Mouse (Mus musculus): ENCODE data around the gene Sh3rf1.

The Sh3rf1 gene

GRCm38 (mm10) chr8:61223283-61223682 is 389 bp upstream of the Sh3rf1 start:
- DNase-seq (ENCODE audit: low spot score), result no peak

GRCm38 (mm10) chr8:61224380-61225092 is 864 bp downstream of the Sh3rf1 start:
- peak; percentile 75 for DNase-seq (ENCODE audit: low spot score)

GRCm38 (mm10) chr8:61225581-61226395 is 2.1 kb downstream of the Sh3rf1 start:
- DNase-seq (ENCODE audit: low spot score), result peak; percentile 45

GRCm38 (mm10) chr8:61226632-61227031 is 3.0 kb downstream of the Sh3rf1 start:
- DNase-seq (ENCODE audit: low spot score), result no peak

- DNase-seq (ENCODE audit: low spot score), result no peak
Measured at GRCm38 (mm10) chr8:61228678-61229077, 5.0 kb downstream of the Sh3rf1 start.

GRCm38 (mm10) chr8:61229511-61230195 is 6.0 kb downstream of the Sh3rf1 start:
- no peak for DNase-seq (ENCODE audit: low spot score)

GRCm38 (mm10) chr8:61230881-61231755 is 7.4 kb downstream of the Sh3rf1 start:
- no peak for DNase-seq (ENCODE audit: low spot score)

GRCm38 (mm10) chr8:61235499-61235898 is 11.8 kb downstream of the Sh3rf1 start:
- DNase-seq (ENCODE audit: low spot score), result no peak

GRCm38 (mm10) chr8:61236506-61237268 is 13.0 kb downstream of the Sh3rf1 start:
- DNase-seq (ENCODE audit: low spot score), result no peak

GRCm38 (mm10) chr8:61239576-61239975 is 15.9 kb downstream of the Sh3rf1 start:
- DNase-seq (ENCODE audit: low spot score), result no peak

- DNase-seq (ENCODE audit: low spot score), result no peak
Measured at GRCm38 (mm10) chr8:61241229-61241628, 17.6 kb downstream of the Sh3rf1 start.

GRCm38 (mm10) chr8:61242896-61243295 is 19.2 kb downstream of the Sh3rf1 start:
- no peak for DNase-seq (ENCODE audit: low spot score)

- DNase-seq (ENCODE audit: low spot score), result peak; percentile 62
Measured at GRCm38 (mm10) chr8:61243491-61243890, 19.8 kb downstream of the Sh3rf1 start.

- DNase-seq (ENCODE audit: low spot score), result no peak
Measured at GRCm38 (mm10) chr8:61244157-61244556, 20.5 kb downstream of the Sh3rf1 start.

- DNase-seq (ENCODE audit: low spot score), result no peak
Measured at GRCm38 (mm10) chr8:61247270-61248025, 23.8 kb downstream of the Sh3rf1 start.

GRCm38 (mm10) chr8:61249511-61249910 is 25.8 kb downstream of the Sh3rf1 start:
- DNase-seq (ENCODE audit: low spot score), result no peak

GRCm38 (mm10) chr8:61254196-61254595 is 30.5 kb downstream of the Sh3rf1 start:
- DNase-seq (ENCODE audit: low spot score), result no peak

GRCm38 (mm10) chr8:61258828-61259227 is 35.2 kb downstream of the Sh3rf1 start:
- no peak for DNase-seq (ENCODE audit: low spot score)

- DNase-seq (ENCODE audit: low spot score), result no peak
Measured at GRCm38 (mm10) chr8:61259526-61259925, 35.9 kb downstream of the Sh3rf1 start.

- DNase-seq (ENCODE audit: low spot score), result no peak
Measured at GRCm38 (mm10) chr8:61260530-61260929, 36.9 kb downstream of the Sh3rf1 start.

Measured in testis, postnatal 10 days (tissue).